Mouse (Mus musculus): Measurements from ENCODE around the gene Trim37. TPM values are rescaled to one million over a fixed set of nuclear protein-coding genes. Genes with fewer than 3 reads are reported as not detected.

The Trim37 gene
- total and polyA plus RNA-seq, 3 experiments, result 36.2 to 60.6 (median 41.9) TPM

GRCm38 (mm10) chr11:87266246-87266645 lies 139.4 kb downstream of the Trim37 start:
- dilution Hi-C loops (cut with MboI; ENCODE audit: extremely low pct_ligation_motif_present, extremely low pct_unique_long_range_greater_than_20kb, low sequenced_read_pairs) (no loop called here), in situ Hi-C loops (cut with MboI; ENCODE audit: low pct_ligation_motif_present, low pct_unique_long_range_greater_than_20kb, low sequenced_read_pairs) (no loop called here)
- H3K4me2 ChIP-seq (ENCODE audit: insufficient read depth, low read depth, poor library complexity, severe bottlenecking), result no peak overlapping the region
- no peak overlapping the region for H3K4me3 ChIP-seq (replicated peaks in 1 of 3; ENCODE audit: low read depth in 2 of 3, low read length in 2 of 3, poor library complexity in 1 of 3)
- no peaks in the 10 kb centered on the region for H3K36me3 ChIP-seq (replicated peaks in 1 of 2; ENCODE audit: control insufficient read depth in 1 of 2, insufficient read depth in 1 of 2, low read length in 1 of 2)
- TF ChIP-seq RCOR1 (conservative IDR thresholded peaks at IDR 0.05; ENCODE audit: low read depth, low read length) (no peak), ETS1 (conservative IDR thresholded peaks at IDR 0.05; ENCODE audit: low read depth, low read length) (no peak), GABPA (IDR thresholded peaks at IDR 0.05; ENCODE audit: insufficient replicate concordance, low read depth, low read length) (no peak), POLR2A (IDR thresholded peaks at IDR 0.05; ENCODE audit: low read depth, low read length) (no peak), BHLHE40 (IDR thresholded peaks at IDR 0.05; ENCODE audit: low read depth, low read length) (no peak), CTCF (conservative IDR thresholded peaks at IDR 0.05 in 1 of 2, IDR thresholded peaks at IDR 0.05 in 1 of 2; ENCODE audit: low read depth in 2 of 2, low read length in 2 of 2) (no peak), POLR2AphosphoS2 (IDR thresholded peaks at IDR 0.05; ENCODE audit: low read depth, low read length) (no peak), E2F4 (IDR thresholded peaks at IDR 0.05; ENCODE audit: insufficient replicate concordance, low read depth, low read length) (no peak), NELFE (IDR thresholded peaks at IDR 0.05; ENCODE audit: low read depth, low read length) (no peak), USF1 (IDR thresholded peaks at IDR 0.05; ENCODE audit: low read depth, low read length) (no peak), MAX (IDR thresholded peaks at IDR 0.05; ENCODE audit: low read length) (no peak), ZNF384 (IDR thresholded peaks at IDR 0.05; ENCODE audit: low read depth, low read length) (no peak), JUND (conservative IDR thresholded peaks at IDR 0.05; ENCODE audit: low read depth, low read length) (no peak), MXI1 (IDR thresholded peaks at IDR 0.05; ENCODE audit: low read depth, low read length) (no peak), SMC3 (IDR thresholded peaks at IDR 0.05; ENCODE audit: low read depth, low read length) (no peak), MYC (IDR thresholded peaks at IDR 0.05; ENCODE audit: low read depth, low read length) (no peak)
- no peak overlapping the region for H3K9ac ChIP-seq (ENCODE audit: insufficient read depth, low read depth)
- H3K4me1 ChIP-seq (ENCODE audit: control insufficient read depth in 1 of 2, insufficient read depth in 2 of 2), result peaks cover 0 to 7% of the 10 kb centered on the region in 2 experiments; a peak in 2 of 4 replicates
- no peak for DNase-seq (ENCODE audit: extremely low read depth)
- no peaks in the 10 kb centered on the region for H3K27me3 ChIP-seq (replicated peaks)
- no peaks in the 10 kb centered on the region for H3K79me2 ChIP-seq (replicated peaks; ENCODE audit: control insufficient read depth, extremely low read depth, insufficient read depth, poor library complexity, severe bottlenecking)
- no peaks in the 10 kb centered on the region for H3K9me3 ChIP-seq (replicated peaks; ENCODE audit: low read length)
- H3K27ac ChIP-seq (ENCODE audit: insufficient read depth, low read depth), result no peak overlapping the region

GRCm38 (mm10) chr11:87268803-87269202 lies 141.9 kb downstream of the Trim37 start:
- Histone ChIP-seq H3K36me3 (replicated peaks in 1 of 2; ENCODE audit: control insufficient read depth in 1 of 2, insufficient read depth in 1 of 2, low read length in 1 of 2) (no peaks in the 10 kb centered on the region), H3K27ac (ENCODE audit: insufficient read depth, low read depth) (no peak overlapping the region), H3K27me3 (replicated peaks) (no peaks in the 10 kb centered on the region), H3K4me1 (ENCODE audit: control insufficient read depth in 1 of 2, insufficient read depth in 2 of 2) (no peaks in the 10 kb centered on the region), H3K79me2 (replicated peaks; ENCODE audit: control insufficient read depth, extremely low read depth, insufficient read depth, poor library complexity, severe bottlenecking) (no peaks in the 10 kb centered on the region), H3K9me3 (replicated peaks; ENCODE audit: low read length) (peaks cover 2% of the 10 kb centered on the region), H3K4me2 (ENCODE audit: insufficient read depth, low read depth, poor library complexity, severe bottlenecking) (no peak overlapping the region), H3K9ac (ENCODE audit: insufficient read depth, low read depth) (no peak overlapping the region), H3K4me3 (replicated peaks in 1 of 3; ENCODE audit: low read depth in 2 of 3, low read length in 2 of 3, poor library complexity in 1 of 3) (no peak overlapping the region)
- no peak for TF ChIP-seq HCFC1 (IDR thresholded peaks at IDR 0.05; ENCODE audit: low read depth, low read length)
- TF ChIP-seq ZNF384 (IDR thresholded peaks at IDR 0.05; ENCODE audit: low read depth, low read length), result no peak
- TF ChIP-seq E2F4 (IDR thresholded peaks at IDR 0.05; ENCODE audit: insufficient replicate concordance, low read depth, low read length), result no peak
- TF ChIP-seq USF1 (IDR thresholded peaks at IDR 0.05; ENCODE audit: low read depth, low read length), result no peak
- no peak for TF ChIP-seq POLR2A (IDR thresholded peaks at IDR 0.05; ENCODE audit: low read depth, low read length)
- TF ChIP-seq RAD21 (IDR thresholded peaks at IDR 0.05; ENCODE audit: low read depth, low read length), result peak; percentile 75
- TF ChIP-seq MYC (IDR thresholded peaks at IDR 0.05; ENCODE audit: low read depth, low read length), result 0 out of 2 replicates have a peak, but pooled peaks have one; percentile 27
- no peak for TF ChIP-seq MAZ (IDR thresholded peaks at IDR 0.05; ENCODE audit: low read depth, low read length)
- peak; percentile 74 for TF ChIP-seq SMC3 (IDR thresholded peaks at IDR 0.05; ENCODE audit: low read depth, low read length)
- no peak for TF ChIP-seq CHD2 (IDR thresholded peaks at IDR 0.05; ENCODE audit: low read length)
- TF ChIP-seq JUND (conservative IDR thresholded peaks at IDR 0.05; ENCODE audit: low read depth, low read length), result no peak
- TF ChIP-seq USF2 (conservative IDR thresholded peaks at IDR 0.05; ENCODE audit: low read depth, low read length), result no peak
- TF ChIP-seq NELFE (IDR thresholded peaks at IDR 0.05; ENCODE audit: low read depth, low read length), result no peak
- TF ChIP-seq SIN3A (IDR thresholded peaks at IDR 0.05; ENCODE audit: low read length), result no peak
- TF ChIP-seq KAT2A (IDR thresholded peaks at IDR 0.05; ENCODE audit: insufficient replicate concordance, low read length), result no peak
- TF ChIP-seq ZKSCAN1 (IDR thresholded peaks at IDR 0.05; ENCODE audit: borderline replicate concordance, low read depth, low read length), result no peak
- no peak for TF ChIP-seq TBP (conservative IDR thresholded peaks at IDR 0.05; ENCODE audit: low read depth, low read length)
- TF ChIP-seq CTCF (conservative IDR thresholded peaks at IDR 0.05 in 1 of 2, IDR thresholded peaks at IDR 0.05 in 1 of 2; ENCODE audit: low read depth in 2 of 2, low read length in 2 of 2), result peak in 1 of 2 experiments; percentile 84; a peak in 3 of 4 replicates
- TF ChIP-seq JUN (IDR thresholded peaks at IDR 0.05; ENCODE audit: insufficient read depth, low read depth, low read length), result no peak
- in situ Hi-C loops (cut with MboI; ENCODE audit: low pct_ligation_motif_present, low pct_unique_long_range_greater_than_20kb, low sequenced_read_pairs) (no loop called here), dilution Hi-C loops (cut with MboI; ENCODE audit: extremely low pct_ligation_motif_present, extremely low pct_unique_long_range_greater_than_20kb, low sequenced_read_pairs) (no loop called here)
- DNase-seq (ENCODE audit: extremely low read depth), result peak; percentile 65

Data from CH12.LX (cell line).